Mouse (Mus musculus) liver, embryonic 12.5 days (tissue): ENCODE measurements around the gene Pptc7. TPM values are rescaled to one million over a fixed set of nuclear protein-coding genes. Genes with fewer than 3 reads are reported as not detected.

Experiments
- ATAC-seq: fragments of 200-750 bp; cut with Nextera tagmentation; 2 replicates; pipeline ENCODE4 v1.8.0; 2017; ENCODE audit warnings: moderate number of reproducible peaks, mild to moderate bottlenecking, moderate library complexity
- H3K27ac ChIP-seq: fragments of 300-500 bp; sonication (generic); 2 replicates; pipeline ENCODE4 v1.5.1; 2016; ENCODE audit warnings: mild to moderate bottlenecking
- H3K27me3 ChIP-seq: fragments of 300-500 bp; sonication (generic); replicated peaks from 2 replicates; pipeline ENCODE4 v1.6.1; 2016; ENCODE audit warnings: mild to moderate bottlenecking, moderate library complexity
- H3K36me3 ChIP-seq: fragments of 300-500 bp; sonication (generic); 2 replicates; pipeline ENCODE4 v1.6.1; 2016; ENCODE audit warnings: mild to moderate bottlenecking, moderate library complexity
- H3K4me1 ChIP-seq: fragments of 300-500 bp; sonication (generic); 2 replicates; pipeline ENCODE4 v1.6.1; 2016
- H3K4me2 ChIP-seq: fragments of 300-500 bp; sonication (generic); 2 replicates; pipeline ENCODE4 v1.6.1; 2016; ENCODE audit warnings: mild to moderate bottlenecking, moderate library complexity
- H3K4me3 ChIP-seq: fragments of 300-500 bp; sonication (generic); 2 replicates; pipeline ENCODE4 v1.5.1; 2016; ENCODE audit warnings: mild to moderate bottlenecking, moderate library complexity
- H3K9ac ChIP-seq: fragments of 300-500 bp; sonication (generic); 2 replicates; pipeline ENCODE4 v1.6.1; 2016; ENCODE audit warnings: mild to moderate bottlenecking, moderate library complexity
- H3K9me3 ChIP-seq: fragments of 300-500 bp; sonication (generic); replicated peaks from 2 replicates; pipeline ENCODE4 v1.6.1; 2016; ENCODE audit warnings: mild to moderate bottlenecking, moderate library complexity
- WGBS: fragments of 180-500 bp; shearing (Covaris S2); methylation state at CpG from one replicate; pipeline ENCODE4 v1.1.7; 2016; ENCODE audit not compliant: insufficient replicate concordance; 5-methylcytosine and 5-hydroxymethylcytosine counted together
- polyA plus RNA-seq: library from polyadenylated mRNA; unstranded; fragments of >200 nt; fragmentation: Nextera tagmentation; extraction: Ambion mirVana; gene quantifications from 2 replicates; pipeline ENCODE4 v1.2.1, GENCODE M21; 2016

Gene Pptc7
- polyA plus RNA-seq: 6.1 and 6.8 TPM in 2 replicates

- Histone ChIP-seq H3K27ac (peak within 1 kb of the TSS; percentile 68), H3K9ac (peak within 1 kb of the TSS; percentile 94), H3K27me3 (peaks cover 19% of the 10 kb centered on the region), H3K36me3 (peaks cover 20% of the 10 kb centered on the region), H3K4me3 (peak within 1 kb of the TSS; percentile 84), H3K4me2 (peak within 1 kb of the TSS; percentile 100), H3K4me1 (peaks cover 66% of the 10 kb centered on the region), H3K9me3 (no peaks in the 10 kb centered on the region)
- ATAC-seq: peak; percentile 92
- under 1% methylated on average over 87 of the region's 114 CpGs for WGBS
Observed at GRCm38 (mm10) chr5:122284183-122285028, at the start of gene Pptc7. Gene Pptc7, plus strand, starts transcription at chr5:122284365.

DNA sequence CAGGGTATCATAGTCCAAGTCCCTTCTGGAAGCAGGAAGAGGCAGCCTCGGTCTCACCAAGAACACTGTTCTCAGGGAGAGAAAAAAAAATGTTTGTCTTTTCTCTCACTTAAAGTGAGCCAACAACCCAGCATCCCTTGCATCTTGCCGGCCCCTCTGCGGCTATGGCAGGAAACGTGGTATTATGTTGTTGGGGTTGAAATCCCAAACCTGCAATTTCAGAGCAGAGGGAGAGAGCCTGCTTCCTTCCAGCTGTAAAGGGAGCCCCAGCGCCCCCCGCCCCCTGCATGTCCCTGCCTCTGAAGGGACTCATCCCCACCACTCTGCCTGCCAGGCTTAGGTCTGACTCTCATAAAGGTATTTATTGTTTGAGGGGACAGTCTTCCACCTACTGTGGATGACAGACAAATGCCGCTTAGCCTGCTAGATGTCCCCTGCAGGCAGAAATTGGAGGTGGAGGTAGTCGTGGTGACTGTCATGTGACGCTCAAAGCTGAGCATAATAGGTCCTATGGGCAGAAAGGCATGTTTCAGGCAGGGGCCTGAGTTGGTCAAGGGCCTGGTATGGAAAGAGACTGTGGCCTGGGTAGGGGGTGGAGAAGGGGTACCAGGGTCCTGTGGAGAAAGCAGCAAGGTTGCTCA lies 48.8 kb upstream of the Pptc7 start:
- no peak for ATAC-seq
- Histone ChIP-seq H3K4me1 (0 out of 2 replicates have a peak, but pooled peaks cover 9% of the 10 kb centered on the region), H3K9me3 (no peaks in the 10 kb centered on the region), H3K4me3 (no peak overlapping the region), H3K27ac (no peak overlapping the region), H3K27me3 (0 out of 2 replicates have a peak, but pooled peaks cover 3% of the 10 kb centered on the region), H3K4me2 (no peak overlapping the region), H3K36me3 (no peaks in the 10 kb centered on the region), H3K9ac (no peak overlapping the region)
- 39% methylated on average over 9 of the region's 9 CpGs for WGBS

GRCm38 (mm10) chr5:122237200-122237599 lies 47.0 kb upstream of the Pptc7 start:
- 61% methylated on average over 5 of the region's 5 CpGs for WGBS
- H3K9me3 ChIP-seq: no peaks in the 10 kb centered on the region
- no peak overlapping the region for H3K27ac ChIP-seq
- H3K9ac ChIP-seq: no peak overlapping the region
- ATAC-seq: no peak
- H3K4me3 ChIP-seq: no peak overlapping the region
- H3K4me2 ChIP-seq: no peak overlapping the region
- peaks cover 3% of the 10 kb centered on the region; the same call in 1 of the 2 replicates for H3K36me3 ChIP-seq
- 0 out of 2 replicates have a peak, but pooled peaks cover 9% of the 10 kb centered on the region for H3K4me1 ChIP-seq
- H3K27me3 ChIP-seq: 0 out of 2 replicates have a peak, but pooled peaks cover 3% of the 10 kb centered on the region

- no peaks in the 10 kb centered on the region for H3K9me3 ChIP-seq
- H3K4me2 ChIP-seq: no peak overlapping the region
- no peaks in the 10 kb centered on the region for H3K27me3 ChIP-seq
- no peak overlapping the region for H3K9ac ChIP-seq
- WGBS: 67% methylated on average over 7 of the region's 7 CpGs
- ATAC-seq: no peak
- peaks cover 3% of the 10 kb centered on the region; the same call in 1 of the 2 replicates for H3K36me3 ChIP-seq
- H3K4me3 ChIP-seq: no peak overlapping the region
- H3K4me1 ChIP-seq: 0 out of 2 replicates have a peak, but pooled peaks cover 6% of the 10 kb centered on the region
- H3K27ac ChIP-seq: no peak overlapping the region
Observed at GRCm38 (mm10) chr5:122239618-122240017, 44.5 kb upstream of the Pptc7 start.

GRCm38 (mm10) chr5:122240521-122240920 lies 43.6 kb upstream of the Pptc7 start:
- ATAC-seq: no peak
- no peak overlapping the region for H3K4me2 ChIP-seq
- peaks cover 3% of the 10 kb centered on the region; the same call in 1 of the 2 replicates for H3K36me3 ChIP-seq
- no peak overlapping the region for H3K27ac ChIP-seq
- 0 out of 2 replicates have a peak, but pooled peaks cover 2% of the 10 kb centered on the region for H3K4me1 ChIP-seq
- no peak overlapping the region for H3K4me3 ChIP-seq
- H3K9ac ChIP-seq: no peak overlapping the region
- no peaks in the 10 kb centered on the region for H3K27me3 ChIP-seq
- 83% methylated on average over 11 of the region's 11 CpGs for WGBS
- H3K9me3 ChIP-seq: no peaks in the 10 kb centered on the region

- Histone ChIP-seq H3K36me3 (peaks cover 3% of the 10 kb centered on the region; the same call in 1 of the 2 replicates), H3K4me2 (no peak overlapping the region), H3K27me3 (no peaks in the 10 kb centered on the region), H3K9me3 (no peaks in the 10 kb centered on the region), H3K9ac (no peak overlapping the region), H3K4me1 (no peaks in the 10 kb centered on the region), H3K27ac (no peak overlapping the region), H3K4me3 (no peak overlapping the region)
- 69% methylated on average over 1 of the region's 1 CpGs for WGBS
- ATAC-seq: no peak
Observed at GRCm38 (mm10) chr5:122240989-122241388, 43.2 kb upstream of the Pptc7 start.

- no peaks in the 10 kb centered on the region for H3K4me1 ChIP-seq
- 65% methylated on average over 6 of the region's 6 CpGs for WGBS
- no peak for ATAC-seq
- H3K27me3 ChIP-seq: no peaks in the 10 kb centered on the region
- H3K4me3 ChIP-seq: no peak overlapping the region
- peaks cover 3% of the 10 kb centered on the region; the same call in 1 of the 2 replicates for H3K36me3 ChIP-seq
- no peak overlapping the region for H3K27ac ChIP-seq
- no peak overlapping the region for H3K9ac ChIP-seq
- no peak overlapping the region for H3K4me2 ChIP-seq
- no peaks in the 10 kb centered on the region for H3K9me3 ChIP-seq
Observed at GRCm38 (mm10) chr5:122242521-122243123, 41.5 kb upstream of the Pptc7 start.

DNA sequence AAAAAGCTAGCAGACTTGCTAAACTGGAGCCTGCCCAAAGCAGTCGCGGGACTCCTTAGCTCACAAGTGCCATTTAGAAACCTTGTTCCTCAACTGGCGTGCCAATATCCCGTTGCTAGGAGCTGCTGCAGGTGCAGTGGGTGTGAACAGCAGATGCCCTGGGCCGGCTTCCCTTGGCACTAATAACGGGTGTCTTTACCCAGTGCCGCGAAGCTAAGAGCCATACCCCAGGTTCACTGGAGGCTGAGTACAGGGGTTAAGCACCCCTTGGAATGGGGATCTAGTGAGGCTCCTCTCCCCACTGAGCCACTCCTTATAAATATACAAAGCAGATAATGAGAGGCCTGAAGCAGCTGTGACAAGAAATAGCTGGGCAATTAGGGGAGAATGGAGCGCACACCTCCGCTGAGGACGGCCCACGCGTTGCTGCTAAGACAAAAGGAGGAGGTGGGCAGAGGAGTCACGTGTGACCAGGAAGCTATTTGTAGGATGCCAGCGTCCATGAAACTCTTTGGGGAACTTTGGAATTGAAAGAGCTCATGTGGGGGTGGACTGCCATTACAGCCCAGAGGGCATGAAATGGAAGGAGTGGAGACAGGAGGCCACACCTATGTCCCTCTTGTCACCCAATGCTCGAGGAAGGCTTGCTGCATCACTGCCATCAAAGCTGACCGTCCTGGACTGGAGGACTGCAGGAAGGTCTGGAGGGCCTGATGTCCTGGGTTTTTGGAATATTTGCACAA lies 40.2 kb upstream of the Pptc7 start:
- no peak overlapping the region for H3K27ac ChIP-seq
- H3K27me3 ChIP-seq: no peaks in the 10 kb centered on the region
- peaks cover 5% of the 10 kb centered on the region; the same call in 1 of the 2 replicates for H3K36me3 ChIP-seq
- no peak overlapping the region for H3K9ac ChIP-seq
- no peak overlapping the region for H3K4me2 ChIP-seq
- no peak for ATAC-seq
- WGBS: 84% methylated on average over 17 of the region's 17 CpGs
- H3K4me3 ChIP-seq: no peak overlapping the region
- H3K9me3 ChIP-seq: no peaks in the 10 kb centered on the region
- no peaks in the 10 kb centered on the region for H3K4me1 ChIP-seq

- Histone ChIP-seq H3K36me3 (peaks cover 5% of the 10 kb centered on the region; the same call in 1 of the 2 replicates), H3K9ac (no peak overlapping the region)
Observed at GRCm38 (mm10) chr5:122245186-122245585, 39.0 kb upstream of the Pptc7 start.

GRCm38 (mm10) chr5:122246547-122247167 lies 37.5 kb upstream of the Pptc7 start:
- Histone ChIP-seq H3K4me3 (no peak overlapping the region), H3K4me1 (no peaks in the 10 kb centered on the region), H3K4me2 (no peak overlapping the region), H3K36me3 (peaks cover 3% of the 10 kb centered on the region; the same call in 1 of the 2 replicates), H3K9ac (no peak overlapping the region), H3K27ac (no peak overlapping the region), H3K27me3 (no peaks in the 10 kb centered on the region), H3K9me3 (no peaks in the 10 kb centered on the region)
- no peak for ATAC-seq
- 75% methylated on average over 10 of the region's 10 CpGs for WGBS

More at GRCm38 (mm10) chr5:122245186-122245585, 39.0 kb upstream of the Pptc7 start:
- H3K27ac ChIP-seq: no peak overlapping the region
- 59% methylated on average over 3 of the region's 3 CpGs for WGBS
- H3K4me3 ChIP-seq: no peak overlapping the region
- no peak overlapping the region for H3K4me2 ChIP-seq
- no peaks in the 10 kb centered on the region for H3K9me3 ChIP-seq
- ATAC-seq: no peak
- no peaks in the 10 kb centered on the region for H3K4me1 ChIP-seq
- no peaks in the 10 kb centered on the region for H3K27me3 ChIP-seq

DNA sequence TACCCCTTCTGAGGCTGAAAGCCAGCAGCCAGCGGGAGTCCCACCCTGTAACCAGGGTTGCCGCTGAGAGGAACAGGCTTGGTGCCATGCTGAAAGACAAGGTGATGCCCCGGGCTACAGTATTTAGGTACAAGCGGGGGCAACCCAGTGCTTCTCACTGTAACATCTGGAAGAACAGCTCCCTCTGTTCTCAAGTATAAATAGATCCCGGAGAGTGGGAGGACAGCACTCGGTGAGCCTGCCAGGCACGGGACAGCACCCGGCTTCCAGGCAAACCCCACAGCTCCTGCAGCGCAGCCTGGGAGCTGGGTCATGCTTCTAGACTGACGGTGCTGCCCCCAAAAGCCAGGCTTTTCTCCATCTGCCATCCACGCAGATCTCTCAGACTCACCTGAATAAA lies 36.6 kb upstream of the Pptc7 start:
- WGBS: 79% methylated on average over 11 of the region's 11 CpGs
- no peak overlapping the region for H3K9ac ChIP-seq
- H3K4me1 ChIP-seq: no peaks in the 10 kb centered on the region
- peaks cover 7% of the 10 kb centered on the region; the same call in 1 of the 2 replicates for H3K36me3 ChIP-seq
- H3K27ac ChIP-seq: no peak overlapping the region
- no peaks in the 10 kb centered on the region for H3K27me3 ChIP-seq
- no peaks in the 10 kb centered on the region for H3K9me3 ChIP-seq
- H3K4me2 ChIP-seq: no peak overlapping the region
- ATAC-seq: no peak
- no peak overlapping the region for H3K4me3 ChIP-seq
